17 mouse cellular contexts compared by ENCODE assay signal in the genomic region with DNA sequence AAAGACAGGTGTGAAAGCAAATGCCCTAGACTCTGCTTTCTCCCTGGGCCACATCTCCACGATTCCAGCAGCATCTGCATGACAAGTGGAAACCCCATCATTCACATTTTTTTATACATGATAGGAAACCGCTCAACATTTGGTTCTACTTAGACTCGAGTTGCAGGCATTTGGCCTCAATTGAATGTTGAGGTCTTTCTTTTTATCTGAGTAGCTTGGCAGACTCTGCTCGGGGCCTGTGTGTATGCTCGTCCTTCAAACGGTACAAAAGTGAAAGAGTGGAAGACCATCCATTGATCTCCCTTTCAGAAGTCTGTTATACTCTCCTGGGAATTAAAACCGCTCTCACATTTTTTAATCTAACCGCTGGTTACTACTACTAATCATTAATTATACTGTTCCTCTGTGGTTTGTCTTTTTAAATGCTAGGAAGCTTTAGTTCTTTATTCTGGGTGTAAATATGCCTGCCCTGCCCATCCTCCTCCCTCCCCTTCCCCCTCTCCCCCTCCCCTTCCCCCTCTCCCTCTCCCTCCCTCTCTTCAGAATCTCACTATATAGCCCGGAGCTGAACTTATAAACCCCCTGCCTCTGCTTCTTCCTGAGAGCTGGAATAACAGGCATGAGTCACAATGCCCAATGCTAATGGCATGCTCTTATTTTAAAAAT.
A peak's percentile ranks its signal among the peaks of the same experiment; 100 is the strongest.
DNase-seq lines count a peak whose midpoint lies in the region; ATAC-seq and TF ChIP-seq lines count a peak whose summit lies in the region.
"Had no signal": no experiment of that assay in that cellular context is flagged by ENCODE, and none has a peak within 500 bp of the region (broad histone marks: within the 10 kb centered on the region; RNA-seq: fewer than 3 reads in every experiment).

No protein-coding gene starts in this region.

- no peak overlapping the region for H3K9ac ChIP-seq in intestine, embryonic 14.5 days (ENCODE audit: low read length)
- no peak overlapping the region for H3K9ac ChIP-seq in intestine, postnatal 0 days (ENCODE audit: low read depth, low read length)
- no peak overlapping the region for H3K9ac ChIP-seq in embryonic facial prominence, embryonic 11.5 days (replicated peaks; ENCODE audit: low read length)
- no peak overlapping the region for H3K9ac ChIP-seq in midbrain, embryonic 15.5 days
- H3K9ac ChIP-seq: forebrain, embryonic 12.5 days; kidney, embryonic 15.5 days; limb, embryonic 15.5 days; liver, embryonic 15.5 days had no signal

- no peaks in the 10 kb centered on the region for H3K36me3 ChIP-seq in intestine, embryonic 14.5 days (ENCODE audit: control insufficient read depth, insufficient read depth, low read length)
- H3K36me3 ChIP-seq in intestine, postnatal 0 days (ENCODE audit: control insufficient read depth, insufficient read depth), result no peaks in the 10 kb centered on the region
- no peaks in the 10 kb centered on the region for H3K36me3 ChIP-seq in embryonic facial prominence, embryonic 11.5 days (replicated peaks; ENCODE audit: control insufficient read depth, insufficient read depth, low read depth, low read length)
- no peaks in the 10 kb centered on the region for H3K36me3 ChIP-seq in midbrain, embryonic 15.5 days (replicated peaks)
- H3K36me3 ChIP-seq: forebrain, embryonic 12.5 days; kidney, embryonic 15.5 days; limb, embryonic 15.5 days; liver, embryonic 15.5 days had no signal

- no peak overlapping the region for H3K4me3 ChIP-seq in intestine, embryonic 14.5 days (ENCODE audit: low read depth, low read length)
- no peak overlapping the region for H3K4me3 ChIP-seq in intestine, postnatal 0 days (ENCODE audit: low read depth, low read length)
- H3K4me3 ChIP-seq in embryonic facial prominence, embryonic 11.5 days (ENCODE audit: low read depth, low read length), result no peak overlapping the region
- no peak overlapping the region for H3K4me3 ChIP-seq in midbrain, embryonic 15.5 days
- H3K4me3 ChIP-seq: forebrain, embryonic 12.5 days; kidney, embryonic 15.5 days; limb, embryonic 15.5 days; liver, embryonic 15.5 days had no signal

- H3K4me2 ChIP-seq in intestine, embryonic 14.5 days (ENCODE audit: low read length), result no peak overlapping the region
- H3K4me2 ChIP-seq in intestine, postnatal 0 days (replicated peaks; ENCODE audit: low read depth), result no peak overlapping the region
- H3K4me2 ChIP-seq in embryonic facial prominence, embryonic 11.5 days (ENCODE audit: low read depth, low read length), result no peak overlapping the region
- H3K4me2 ChIP-seq in midbrain, embryonic 15.5 days, result no peak overlapping the region
- H3K4me2 ChIP-seq: forebrain, embryonic 12.5 days; kidney, embryonic 15.5 days; limb, embryonic 15.5 days; liver, embryonic 15.5 days had no signal

- no peaks in the 10 kb centered on the region for H3K9me3 ChIP-seq in intestine, embryonic 14.5 days (ENCODE audit: control insufficient read depth, low read length)
- H3K9me3 ChIP-seq in intestine, postnatal 0 days (ENCODE audit: control insufficient read depth), result no peaks in the 10 kb centered on the region
- no peaks in the 10 kb centered on the region for H3K9me3 ChIP-seq in embryonic facial prominence, embryonic 11.5 days (replicated peaks; ENCODE audit: control insufficient read depth, low read length)
- H3K9me3 ChIP-seq in midbrain, embryonic 15.5 days, result no peaks in the 10 kb centered on the region
- H3K9me3 ChIP-seq: forebrain, embryonic 12.5 days; kidney, embryonic 15.5 days; limb, embryonic 15.5 days; liver, embryonic 15.5 days had no signal

- no peaks in the 10 kb centered on the region for H3K4me1 ChIP-seq in intestine, embryonic 14.5 days (replicated peaks; ENCODE audit: control insufficient read depth, insufficient read depth, low read length)
- no peaks in the 10 kb centered on the region for H3K4me1 ChIP-seq in intestine, postnatal 0 days (replicated peaks; ENCODE audit: control insufficient read depth, insufficient read depth, low read length)
- H3K4me1 ChIP-seq in embryonic facial prominence, embryonic 11.5 days (ENCODE audit: control insufficient read depth, insufficient read depth, low read length), result no peaks in the 10 kb centered on the region
- peaks cover 19% of the 10 kb centered on the region for H3K4me1 ChIP-seq in midbrain, embryonic 15.5 days
- H3K4me1 ChIP-seq: liver, embryonic 15.5 days had no signal

- TF ChIP-seq CTCF in intestine, postnatal 0 days (IDR thresholded peaks at IDR 0.05; ENCODE audit: low read depth), result no peak

- peak; percentile 38 for DNase-seq in intestine, embryonic 14.5 days (ENCODE audit: low spot score)
- peak; percentile 57 for DNase-seq in NIH3T3 (ENCODE audit: low read depth)
- DNase-seq in embryonic facial prominence, embryonic 11.5 days (ENCODE audit: low spot score), result peak; percentile 73
- no peak for DNase-seq in T-cell, adult 2 months (ENCODE audit: low spot score)
- DNase-seq in frontal cortex, postnatal 36 days (ENCODE audit: low spot score in 2 of 2), result no peak
- DNase-seq: cerebellum, adult 2 months; cerebellum, postnatal 36 days; gastrocnemius, postnatal 25 days; kidney, postnatal 4 days; thymus, postnatal 14 days had no signal

- no peak for ATAC-seq in intestine, embryonic 14.5 days (replicated peaks; ENCODE audit: low FRiP score, low TSS enrichment, low read depth)
- ATAC-seq in intestine, postnatal 0 days, result no peak
- peak; percentile 59; the same call in 1 of the 2 replicates for ATAC-seq in embryonic facial prominence, embryonic 11.5 days (replicated peaks; ENCODE audit: insufficient number of reproducible peaks, low FRiP score, low TSS enrichment, low read depth)
- ATAC-seq in midbrain, embryonic 15.5 days (replicated peaks), result peak; percentile 72; the same call in 1 of the 2 replicates

- no peaks in the 10 kb centered on the region for H3K27me3 ChIP-seq in intestine, embryonic 14.5 days (replicated peaks; ENCODE audit: control insufficient read depth, insufficient read depth, low read length)
- H3K27me3 ChIP-seq in intestine, postnatal 0 days (replicated peaks; ENCODE audit: control insufficient read depth, insufficient read depth, low read length), result no peaks in the 10 kb centered on the region
- no peaks in the 10 kb centered on the region for H3K27me3 ChIP-seq in embryonic facial prominence, embryonic 11.5 days (ENCODE audit: control insufficient read depth, insufficient read depth, low read length)
- H3K27me3 ChIP-seq in midbrain, embryonic 15.5 days (replicated peaks), result no peaks in the 10 kb centered on the region
- H3K27me3 ChIP-seq: forebrain, embryonic 12.5 days; kidney, embryonic 15.5 days; limb, embryonic 15.5 days; liver, embryonic 15.5 days had no signal

- 59% methylated on average over 9 of the region's 9 CpGs for WGBS in intestine, embryonic 14.5 days
- WGBS in intestine, postnatal 0 days, result 73% methylated on average over 9 of the region's 9 CpGs
- 31% methylated on average over 9 of the region's 9 CpGs for WGBS in embryonic facial prominence, embryonic 11.5 days
- 33% methylated on average over 9 of the region's 9 CpGs for WGBS in midbrain, embryonic 15.5 days

- H3K27ac ChIP-seq in intestine, embryonic 14.5 days (ENCODE audit: low read depth), result no peak overlapping the region
- no peak overlapping the region for H3K27ac ChIP-seq in intestine, postnatal 0 days (ENCODE audit: low read depth, low read length)
- H3K27ac ChIP-seq in embryonic facial prominence, embryonic 11.5 days (replicated peaks; ENCODE audit: low read depth, low read length), result no peak overlapping the region
- peak overlapping the region; percentile 43 for H3K27ac ChIP-seq in midbrain, embryonic 15.5 days
- H3K27ac ChIP-seq: forebrain, embryonic 12.5 days; kidney, embryonic 15.5 days; limb, embryonic 15.5 days; liver, embryonic 15.5 days; macrophage had no signal

Comparison
In these comparisons a context has a peak if more than half of its experiments do, and no peak if none do; other contexts are left out.
1. ATAC-seq: peak in embryonic facial prominence, embryonic 11.5 days (single experiment) and midbrain, embryonic 15.5 days (single experiment); none in intestine, embryonic 14.5 days (single experiment) and intestine, postnatal 0 days (single experiment).
2. DNase-seq: peak in intestine, embryonic 14.5 days (single experiment), NIH3T3 (single experiment) and embryonic facial prominence, embryonic 11.5 days (single experiment); none in T-cell, adult 2 months (single experiment) and frontal cortex, postnatal 36 days (0 of 2).